Mouse (Mus musculus) stomach, postnatal 0 days (tissue): ENCODE measurements around the gene Lrrc9. TPM values are rescaled to one million over a fixed set of nuclear protein-coding genes. Genes with fewer than 3 reads are reported as not detected.

Experiments used
- ATAC-seq: fragments of 200-750 bp; cut with Nextera tagmentation; 2 replicates; pipeline ENCODE4 v1.8.0; 2017; ENCODE audit not compliant: low FRiP score, low TSS enrichment
- DNase-seq: peaks from one replicate; pipeline ENCODE4 v3.0.0-alpha.2; 2016; ENCODE audit warnings: low spot score
- H3K27ac ChIP-seq: fragments of 300-500 bp; sonication (generic); replicated peaks from 2 replicates; pipeline ENCODE4 v1.5.1; 2014; ENCODE audit warnings: mild to moderate bottlenecking, control low read depth
- H3K27me3 ChIP-seq: fragments of 300-500 bp; sonication (generic); 2 replicates; pipeline ENCODE4 v1.6.1; 2014; ENCODE audit warnings: low read length; ENCODE audit not compliant: control insufficient read depth, insufficient read depth
- H3K36me3 ChIP-seq: fragments of 300-500 bp; sonication (generic); 2 replicates; pipeline ENCODE4 v1.6.1; 2014; ENCODE audit warnings: low read length, mixed read lengths; ENCODE audit not compliant: control insufficient read depth, insufficient read depth
- H3K4me1 ChIP-seq: fragments of 300-500 bp; sonication (generic); replicated peaks from 2 replicates; pipeline ENCODE4 v1.6.1; 2014; ENCODE audit warnings: antibody characterized with exemption; ENCODE audit not compliant: control insufficient read depth, insufficient read depth
- H3K4me2 ChIP-seq: fragments of 300-500 bp; sonication (generic); replicated peaks from 2 replicates; pipeline ENCODE4 v1.6.1; 2014; ENCODE audit warnings: low read depth, mild to moderate bottlenecking, control low read depth, moderate library complexity
- H3K4me3 ChIP-seq: fragments of 300-500 bp; sonication (generic); 2 replicates; pipeline ENCODE4 v1.5.1; 2014; ENCODE audit warnings: low read depth, low read length, control low read depth
- H3K9ac ChIP-seq: fragments of 300-500 bp; sonication (generic); 2 replicates; pipeline ENCODE4 v1.6.1; 2014; ENCODE audit warnings: mild to moderate bottlenecking, low read length, control low read depth, mixed read lengths
- H3K9me3 ChIP-seq: fragments of 300-500 bp; sonication (generic); 2 replicates; pipeline ENCODE4 v1.6.1; 2016; ENCODE audit warnings: low read length; ENCODE audit not compliant: control insufficient read depth
- CTCF ChIP-seq: IDR thresholded peaks from 2 replicates; pipeline ENCODE4 v1.5.1; 2016; ENCODE audit warnings: antibody characterized with exemption, low read depth, mild to moderate bottlenecking, moderate library complexity
- EP300 ChIP-seq: optimal IDR thresholded peaks from 2 replicates; pipeline ENCODE3; 2016; ENCODE audit warnings: antibody characterized with exemption
- WGBS: fragments of 180-500 bp; shearing (Covaris S2); extraction: QIAGEN DNeasy Blood & Tissue Kit; methylation state at CpG from one replicate; pipeline ENCODE4 v1.1.7; 2014; 5-methylcytosine and 5-hydroxymethylcytosine counted together
- polyA plus RNA-seq: library from polyadenylated mRNA; unstranded; fragments of >200 nt; fragmentation: Nextera tagmentation; extraction: Ambion mirVana; gene quantifications from 2 replicates; pipeline ENCODE4 v1.2.1, GENCODE M21; 2015

The Lrrc9 gene
- polyA plus RNA-seq, result 0.04 TPM in 1 of 2 replicates, not detected in the other

DNA sequence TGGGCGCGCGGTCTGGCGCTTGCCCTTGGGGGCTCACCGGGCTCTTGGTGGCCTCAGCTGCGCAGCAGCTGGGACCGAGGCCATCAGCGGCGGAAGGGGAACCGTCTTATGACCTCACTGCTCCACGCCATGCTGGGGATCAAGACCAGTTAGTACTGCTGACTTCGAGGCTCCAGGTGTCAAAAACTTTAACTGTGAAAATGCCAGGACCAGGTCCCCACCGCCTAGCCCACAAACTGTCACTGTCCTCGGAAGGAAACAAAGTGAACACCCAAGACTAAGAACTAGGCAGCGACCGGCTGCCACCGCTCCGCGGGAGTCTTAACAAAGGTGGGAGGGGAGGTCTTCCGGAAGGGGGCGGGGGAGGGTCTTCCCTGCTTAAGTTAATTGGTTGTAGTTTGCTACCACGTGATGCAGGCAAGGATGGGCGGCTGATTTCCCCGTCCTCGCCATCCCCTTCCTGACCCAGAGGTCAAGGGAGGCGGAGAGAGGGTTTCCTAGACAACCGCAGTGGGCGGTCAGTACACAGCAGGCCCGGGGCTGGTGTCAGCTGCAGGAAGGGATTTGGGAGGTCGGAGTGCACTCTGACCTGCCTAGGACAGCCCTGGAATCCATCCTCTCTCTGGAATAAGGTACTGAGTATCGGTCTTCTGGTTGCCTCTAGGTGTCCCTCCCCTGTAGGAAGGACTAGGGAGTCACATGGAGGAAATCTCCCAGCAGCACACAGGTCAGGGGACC lies at the start of gene Lrrc9:
Lrrc9 (plus strand) TSS at position 28 of the 738 bp plus-strand sequence.
- Histone ChIP-seq H3K9ac (peak within 1 kb of the TSS; percentile 31), H3K36me3 (no peaks in the 10 kb centered on the region), H3K4me1 (no peaks in the 10 kb centered on the region), H3K27ac (no peak within 1 kb of the TSS), H3K4me3 (peak within 1 kb of the TSS; percentile 32), H3K9me3 (no peaks in the 10 kb centered on the region), H3K27me3 (no peaks in the 10 kb centered on the region), H3K4me2 (peak within 1 kb of the TSS; percentile 66)
- no peak for TF ChIP-seq EP300
- TF ChIP-seq CTCF, result no peak
- 0 out of 2 replicates have a peak, but pooled peaks have one; percentile 21 for ATAC-seq
- DNase-seq, result peak; percentile 29
- WGBS, result 2% methylated on average over 31 of the region's 31 CpGs

GRCm38 (mm10) chr12:72393046-72393805 lies 48.4 kb upstream of the Lrrc9 start:
- H3K4me1 ChIP-seq, result no peaks in the 10 kb centered on the region
- no peak overlapping the region for H3K4me3 ChIP-seq
- no peak for ATAC-seq
- H3K27ac ChIP-seq, result no peak overlapping the region
- no peaks in the 10 kb centered on the region for H3K9me3 ChIP-seq
- TF ChIP-seq EP300, result no peak
- no peak for TF ChIP-seq CTCF
- 35% methylated on average over 13 of the region's 13 CpGs for WGBS
- H3K4me2 ChIP-seq, result no peak overlapping the region
- DNase-seq, result no peak
- no peaks in the 10 kb centered on the region for H3K27me3 ChIP-seq
- H3K36me3 ChIP-seq, result no peaks in the 10 kb centered on the region
- H3K9ac ChIP-seq, result no peak overlapping the region

DNA sequence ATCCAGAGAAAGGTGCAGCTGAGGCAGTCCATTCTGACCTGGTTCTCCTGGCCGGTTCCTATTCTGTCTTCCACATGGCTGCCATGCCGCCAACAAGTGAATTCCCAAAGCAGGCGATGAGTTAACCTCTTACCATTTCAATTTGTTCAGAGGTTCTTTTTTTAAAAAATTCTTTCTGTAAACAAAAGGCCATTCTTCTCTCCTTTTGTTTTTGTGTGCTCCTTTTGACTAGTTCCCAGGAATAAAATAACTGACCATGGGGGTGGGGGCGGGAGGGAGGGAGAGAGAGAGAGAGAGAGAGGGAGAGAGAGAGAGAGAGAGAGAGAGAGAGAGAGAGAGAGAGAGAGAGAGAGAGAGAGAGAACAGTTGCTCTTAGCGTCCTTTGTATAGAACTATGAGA lies 36.6 kb upstream of the Lrrc9 start:
- Histone ChIP-seq H3K4me2 (no peak overlapping the region), H3K9me3 (no peaks in the 10 kb centered on the region), H3K4me1 (no peaks in the 10 kb centered on the region), H3K9ac (no peak overlapping the region), H3K27ac (no peak overlapping the region), H3K4me3 (no peak overlapping the region), H3K36me3 (no peaks in the 10 kb centered on the region), H3K27me3 (peaks cover 8% of the 10 kb centered on the region; the same call in 1 of the 2 replicates)
- TF ChIP-seq CTCF, result no peak
- TF ChIP-seq EP300, result no peak
- ATAC-seq, result no peak
- 62% methylated on average over 5 of the region's 5 CpGs for WGBS
- DNase-seq, result no peak

DNA sequence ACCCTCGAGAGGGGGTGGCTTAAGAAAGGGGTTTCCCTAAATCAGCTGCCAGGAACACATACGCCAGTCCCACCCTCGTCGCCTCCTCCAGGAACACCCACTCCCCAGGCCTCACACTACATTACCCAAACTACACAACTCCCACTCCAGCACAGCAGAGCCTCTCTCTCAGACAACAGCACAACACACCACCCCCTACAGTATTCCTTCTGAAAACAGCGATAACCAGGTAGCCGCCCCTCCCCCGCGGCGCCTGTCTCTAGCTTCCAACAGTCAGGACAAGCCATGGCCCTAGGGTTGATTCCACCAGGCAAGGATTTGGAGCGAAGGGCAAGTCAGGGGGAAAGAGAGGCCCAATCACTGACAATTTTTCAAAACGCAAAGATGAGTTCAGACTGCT lies 34.5 kb upstream of the Lrrc9 start:
- Histone ChIP-seq H3K4me3 (no peak overlapping the region), H3K9ac (no peak overlapping the region), H3K27me3 (peaks cover 8% of the 10 kb centered on the region; the same call in 1 of the 2 replicates), H3K4me2 (peak overlapping the region; percentile 88; the same call in 1 of the 2 replicates), H3K36me3 (no peaks in the 10 kb centered on the region), H3K4me1 (no peaks in the 10 kb centered on the region), H3K27ac (no peak overlapping the region), H3K9me3 (no peaks in the 10 kb centered on the region)
- TF ChIP-seq EP300 (no peak), CTCF (no peak)
- ATAC-seq (no peak), DNase-seq (no peak)
- WGBS, result 17% methylated on average over 11 of the region's 11 CpGs

DNA sequence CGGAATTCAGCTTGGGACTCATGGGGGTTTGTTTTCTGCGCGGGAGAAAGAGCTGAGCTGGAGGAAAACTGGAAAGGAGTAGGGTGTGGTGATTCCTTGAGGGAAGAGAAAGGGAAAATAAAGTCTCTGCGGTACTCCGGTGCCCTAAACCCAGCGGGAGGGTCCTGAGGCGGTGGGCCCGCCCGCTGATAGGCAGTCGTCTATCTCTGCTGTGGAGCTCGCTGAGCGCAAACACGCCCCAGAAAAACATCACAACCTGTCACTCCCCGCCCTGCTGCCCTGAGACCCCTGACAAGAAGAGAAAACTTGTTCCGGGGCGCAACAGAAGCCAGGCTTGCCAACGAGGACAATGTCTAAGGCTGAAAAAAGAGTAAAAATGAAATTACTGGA lies 34.0 kb upstream of the Lrrc9 start:
- DNase-seq (no peak), ATAC-seq (no peak)
- H3K4me1 ChIP-seq, result no peaks in the 10 kb centered on the region
- H3K36me3 ChIP-seq, result no peaks in the 10 kb centered on the region
- no peaks in the 10 kb centered on the region for H3K9me3 ChIP-seq
- no peak overlapping the region for H3K9ac ChIP-seq
- H3K27me3 ChIP-seq, result peaks cover 8% of the 10 kb centered on the region; the same call in 1 of the 2 replicates
- H3K4me3 ChIP-seq, result peak overlapping the region; percentile 54
- WGBS, result 1% methylated on average over 17 of the region's 17 CpGs
- no peak overlapping the region for H3K27ac ChIP-seq
- peak overlapping the region; percentile 88 for H3K4me2 ChIP-seq
- TF ChIP-seq EP300 (no peak), CTCF (no peak)
